ENCODE assay signal across 21 mouse cellular contexts in genomic region chr16:90966241-90966640, GRCm38 (mm10). TPM values are rescaled to one million over a fixed set of nuclear protein-coding genes. Genes with fewer than 3 reads are reported as not detected.
DNase-seq lines count a peak whose midpoint lies in the region; ATAC-seq and TF ChIP-seq lines count a peak whose summit lies in the region.
"Had no signal": no experiment of that assay in that cellular context is flagged by ENCODE, and none has a peak within 500 bp of the region (broad histone marks: within the 10 kb centered on the region; RNA-seq: fewer than 3 reads in every experiment).

No protein-coding gene starts in this region.

- ATAC-seq in liver, embryonic 14.5 days (ENCODE audit: insufficient read depth) = no peak
- ATAC-seq in liver, embryonic 11.5 days (replicated peaks; ENCODE audit: low FRiP score) = no peak
- no peak for ATAC-seq in hindbrain, embryonic 16.5 days
- ATAC-seq: activated CD4-positive, CD25-positive, alpha-beta regulatory T cell, adult 4 months; CD4-positive, CD25-positive, alpha-beta regulatory T cell, adult 4 months; forebrain, embryonic 16.5 days had no signal

- no peak overlapping the region for H3K4me2 ChIP-seq in liver, embryonic 14.5 days (ENCODE audit: low read depth)
- no peak overlapping the region for H3K4me2 ChIP-seq in liver, embryonic 11.5 days
- H3K4me2 ChIP-seq in hindbrain, embryonic 16.5 days (ENCODE audit: low read length) = no peak overlapping the region
- H3K4me2 ChIP-seq: embryonic facial prominence, embryonic 12.5 days; forebrain, embryonic 12.5 days; heart, embryonic 12.5 days; hindbrain, embryonic 14.5 days had no signal

- WGBS in liver, embryonic 14.5 days (ENCODE audit: insufficient replicate concordance) = 87% methylated on average over 4 of the region's 4 CpGs
- whole genome bisulfite sequencing in liver, embryonic 11.5 days = 86% methylated on average over 4 of the region's 4 CpGs
- 84% methylated on average over 4 of the region's 4 CpGs for WGBS in hindbrain, embryonic 16.5 days

- no peak for TF ChIP-seq EP300 in liver, embryonic 14.5 days (IDR thresholded peaks at IDR 0.05; ENCODE audit: low read depth)

- peaks cover 47% of the 10 kb centered on the region for H3K36me3 ChIP-seq in liver, embryonic 14.5 days (replicated peaks; ENCODE audit: control insufficient read depth, insufficient read depth, low read depth)
- H3K36me3 ChIP-seq in liver, embryonic 11.5 days (ENCODE audit: control insufficient read depth, insufficient read depth, low read length) = peaks cover 12% of the 10 kb centered on the region; the same call in 1 of the 2 replicates
- peaks cover 35% of the 10 kb centered on the region for H3K36me3 ChIP-seq in hindbrain, embryonic 16.5 days (ENCODE audit: control insufficient read depth, insufficient read depth, low read length)

- H3K27ac ChIP-seq in liver, embryonic 14.5 days = no peak overlapping the region; the same call in 1 of the 2 replicates
- no peak overlapping the region for H3K27ac ChIP-seq in liver, embryonic 11.5 days (ENCODE audit: low read depth, low read length)
- H3K27ac ChIP-seq in cortical plate, adult 2 months (ENCODE audit: insufficient read depth, low read length) = 0 out of 2 replicates have a peak overlapping the region, but pooled peaks have one; percentile 25
- H3K27ac ChIP-seq in hindbrain, embryonic 16.5 days (ENCODE audit: low read depth, low read length) = no peak overlapping the region
- H3K27ac ChIP-seq: embryonic facial prominence, embryonic 12.5 days; forebrain, embryonic 12.5 days; heart, adult 2 months; hindbrain, embryonic 10.5 days; hindbrain, embryonic 14.5 days had no signal

- no peaks in the 10 kb centered on the region for H3K9me3 ChIP-seq in liver, embryonic 14.5 days (ENCODE audit: control insufficient read depth, low read length)
- H3K9me3 ChIP-seq in liver, embryonic 11.5 days (ENCODE audit: control insufficient read depth, low read length) = no peaks in the 10 kb centered on the region
- H3K9me3 ChIP-seq in hindbrain, embryonic 16.5 days (ENCODE audit: control insufficient read depth, low read length) = no peaks in the 10 kb centered on the region
- H3K9me3 ChIP-seq: embryonic facial prominence, embryonic 12.5 days; forebrain, embryonic 12.5 days; heart, embryonic 12.5 days; hindbrain, embryonic 10.5 days had no signal

- no peak for TF ChIP-seq POLR2A in cortical plate, adult 2 months (IDR thresholded peaks at IDR 0.05; ENCODE audit: extremely low read depth, insufficient read depth, low read length)

- H3K27me3 ChIP-seq in liver, embryonic 14.5 days (ENCODE audit: control insufficient read depth, insufficient read depth, low read length) = no peaks in the 10 kb centered on the region
- no peaks in the 10 kb centered on the region for H3K27me3 ChIP-seq in liver, embryonic 11.5 days (replicated peaks; ENCODE audit: control insufficient read depth, insufficient read depth, low read length)
- H3K27me3 ChIP-seq in hindbrain, embryonic 16.5 days (replicated peaks; ENCODE audit: control insufficient read depth, insufficient read depth, low read length) = no peaks in the 10 kb centered on the region
- H3K27me3 ChIP-seq: embryonic facial prominence, embryonic 12.5 days; forebrain, embryonic 12.5 days; heart, embryonic 12.5 days had no signal

- DNase-seq in liver, embryonic 14.5 days (ENCODE audit: low read depth in 3 of 3, low spot score in 3 of 3) = no peak
- no peak for DNase-seq in liver, embryonic 11.5 days (ENCODE audit: low spot score)
- peak; percentile 10 to 55 for DNase-seq in spleen, postnatal 4 days (ENCODE audit: low spot score in 2 of 2)
- no peak for DNase-seq in spleen, postnatal 10 days (ENCODE audit: low spot score in 2 of 2)
- no peak for DNase-seq in kidney, postnatal 10 days
- DNase-seq: adrenal gland, postnatal 25 days; cerebellum, adult 11 months; cerebellum, adult 8-10 months; cerebellum, postnatal 14 days; gastrocnemius, postnatal 10 days; heart, adult 2 months had no signal

- peaks cover 21 to 26% of the 10 kb centered on the region in 2 experiments for H3K4me1 ChIP-seq in liver, embryonic 14.5 days (replicated peaks; ENCODE audit: control insufficient read depth in 2 of 2, insufficient read depth in 2 of 2, low read length in 1 of 2)
- peaks cover 10% of the 10 kb centered on the region for H3K4me1 ChIP-seq in liver, embryonic 11.5 days (replicated peaks; ENCODE audit: control insufficient read depth, insufficient read depth, low read length)
- no peaks in the 10 kb centered on the region for H3K4me1 ChIP-seq in cortical plate, adult 2 months (ENCODE audit: control insufficient read depth, insufficient read depth, low read length)
- no peaks in the 10 kb centered on the region for H3K4me1 ChIP-seq in hindbrain, embryonic 16.5 days (ENCODE audit: control insufficient read depth, insufficient read depth, low read depth, low read length)
- H3K4me1 ChIP-seq: embryonic facial prominence, embryonic 12.5 days; forebrain, embryonic 12.5 days; heart, embryonic 12.5 days; hindbrain, embryonic 10.5 days had no signal

- H3K4me3 ChIP-seq in liver, embryonic 14.5 days (ENCODE audit: insufficient read depth in 1 of 2, low read depth in 2 of 2, low read length in 2 of 2) = no peak overlapping the region
- H3K4me3 ChIP-seq in liver, embryonic 11.5 days (ENCODE audit: low read depth, low read length) = no peak overlapping the region
- H3K4me3 ChIP-seq in cortical plate, adult 2 months (ENCODE audit: insufficient read depth, low read length) = no peak overlapping the region
- H3K4me3 ChIP-seq in hindbrain, embryonic 16.5 days (ENCODE audit: low read length) = no peak overlapping the region
- H3K4me3 ChIP-seq: embryonic facial prominence, embryonic 12.5 days; forebrain, embryonic 12.5 days; heart, adult 2 months; heart, embryonic 12.5 days; hindbrain, embryonic 10.5 days had no signal

- TF ChIP-seq CTCF in liver, embryonic 14.5 days (IDR thresholded peaks at IDR 0.05; ENCODE audit: low read depth) = peak; percentile 40
- TF ChIP-seq CTCF in cortical plate, adult 2 months (IDR thresholded peaks at IDR 0.05; ENCODE audit: extremely low read depth, insufficient read depth, low read length) = no peak

- no peak overlapping the region for H3K9ac ChIP-seq in liver, embryonic 14.5 days (replicated peaks)
- no peak overlapping the region for H3K9ac ChIP-seq in liver, embryonic 11.5 days (ENCODE audit: low read depth, low read length)
- H3K9ac ChIP-seq in hindbrain, embryonic 16.5 days (ENCODE audit: low read depth, low read length) = no peak overlapping the region
- H3K9ac ChIP-seq: embryonic facial prominence, embryonic 12.5 days; forebrain, embryonic 12.5 days; heart, embryonic 12.5 days; hindbrain, embryonic 14.5 days had no signal

RNA-seq across cellular contexts. Expression of gene Cfap298, which starts 31.3 kb away (rescaled TPM):
- polyA plus RNA-seq in liver, embryonic 14.5 days (2012; rRNA removed) = 6.4 and 11.5 TPM in 2 replicates
- 18.4 and 21.9 TPM in 2 replicates for polyA plus RNA-seq in liver, embryonic 14.5 days (2014; fragmentation: Nextera tagmentation; extraction: Ambion mirVana)
- polyA plus RNA-seq in liver, embryonic 11.5 days (2014; fragmentation: Nextera tagmentation; extraction: Ambion mirVana) = 62.5 and 72.1 TPM in 2 replicates
- polyA plus RNA-seq in cortical plate, adult 2 months (2012; rRNA removed) = 35.4 and 38.7 TPM in 2 replicates
- 54.4 and 61.1 TPM in 2 replicates for polyA plus RNA-seq in hindbrain, embryonic 16.5 days (2015; fragmentation: Nextera tagmentation; extraction: Ambion mirVana)

RNA-seq across cellular contexts. Expression of gene Synj1, which starts 44.9 kb away (rescaled TPM):
- polyA plus RNA-seq in liver, embryonic 14.5 days (2012; rRNA removed) = 13.8 and 14.6 TPM in 2 replicates
- 21.4 and 21.9 TPM in 2 replicates for polyA plus RNA-seq in liver, embryonic 14.5 days (2014; fragmentation: Nextera tagmentation; extraction: Ambion mirVana)
- 20.5 and 22.7 TPM in 2 replicates for polyA plus RNA-seq in liver, embryonic 11.5 days (2014; fragmentation: Nextera tagmentation; extraction: Ambion mirVana)
- polyA plus RNA-seq in cortical plate, adult 2 months (2012; rRNA removed) = 157 and 161 TPM in 2 replicates
- polyA plus RNA-seq in hindbrain, embryonic 16.5 days (2015; fragmentation: Nextera tagmentation; extraction: Ambion mirVana) = 48.6 and 50.3 TPM in 2 replicates

Comparison
In these comparisons a context has a peak if more than half of its experiments do, and no peak if none do; other contexts are left out.
1. DNase-seq: peak in spleen, postnatal 4 days (2 of 2); none in liver, embryonic 14.5 days (0 of 3), liver, embryonic 11.5 days (single experiment), spleen, postnatal 10 days (0 of 2) and kidney, postnatal 10 days (single experiment).